Mouse (Mus musculus) ES-E14 (cell line): ENCODE data around the gene Pafah1b2. TPM values are rescaled to one million over a fixed set of nuclear protein-coding genes. Genes with fewer than 3 reads are reported as not detected.

Experiments
- DNase-seq: peaks from one replicate; pipeline ENCODE4 v3.0.0-alpha.2; 2013; ENCODE audit warnings: low read depth, low spot score
- H3K27ac ChIP-seq: 2 replicates; pipeline ENCODE4 v1.5.1; 2012; ENCODE audit warnings: low read depth, mild to moderate bottlenecking, low read length, moderate library complexity, mixed read lengths; ENCODE audit not compliant: poor library complexity, insufficient read depth, severe bottlenecking
- H3K36me3 ChIP-seq: 2 replicates; pipeline ENCODE4 v1.6.1; 2012; ENCODE audit warnings: mild to moderate bottlenecking, low read length, moderate library complexity, mixed read lengths; ENCODE audit not compliant: control insufficient read depth, poor library complexity, insufficient read depth, severe bottlenecking
- H3K4me1 ChIP-seq, 2 experiments: fragments of 150-350 bp in 1 of 2; sonication (generic) in 1 of 2; 2 replicates each; pipeline ENCODE4 v1.6.1; 2012; ENCODE audit warnings: low read length in 2 of 2, mild to moderate bottlenecking in 1 of 2, mixed read lengths in 1 of 2; ENCODE audit not compliant: control insufficient read depth in 2 of 2, insufficient read depth in 2 of 2, poor library complexity in 1 of 2
- H3K4me3 ChIP-seq, 2 experiments: fragments of 150-350 bp in 1 of 2; sonication (generic) in 1 of 2; 2 replicates each; pipeline ENCODE4 v1.5.1; 2012; ENCODE audit warnings: low read length in 2 of 2, low read depth in 1 of 2, mild to moderate bottlenecking in 1 of 2, mixed read lengths in 1 of 2; ENCODE audit not compliant: insufficient read depth in 1 of 2, poor library complexity in 1 of 2, severe bottlenecking in 1 of 2
- H3K9ac ChIP-seq: 2 replicates; pipeline ENCODE4 v1.6.1; 2012; ENCODE audit warnings: low read depth, mild to moderate bottlenecking, low read length, mixed read lengths; ENCODE audit not compliant: poor library complexity, insufficient read depth, severe bottlenecking
- H3K9me3 ChIP-seq: fragments of 150-350 bp; sonication (generic); 2 replicates; pipeline ENCODE4 v1.6.1; 2012; ENCODE audit warnings: low read depth, mild to moderate bottlenecking, low read length; ENCODE audit not compliant: control insufficient read depth, insufficient read depth
- CHD2 ChIP-seq: IDR thresholded peaks from 2 replicates; pipeline ENCODE4 v1.6.1; 2014; ENCODE audit warnings: mild to moderate bottlenecking, low read depth, low read length, inconsistent platforms
- HCFC1 ChIP-seq: IDR thresholded peaks from 2 replicates; pipeline ENCODE4 v1.6.1; 2012; ENCODE audit warnings: low read length, inconsistent platforms, borderline replicate concordance; ENCODE audit not compliant: insufficient read depth
- MAFK ChIP-seq: IDR thresholded peaks from 2 replicates; pipeline ENCODE4 v1.6.1; 2014; ENCODE audit warnings: mild to moderate bottlenecking, low read depth, low read length, inconsistent platforms; ENCODE audit not compliant: insufficient read depth
- ZC3H11A ChIP-seq: IDR thresholded peaks from 2 replicates; pipeline ENCODE4 v1.6.1; 2012; ENCODE audit warnings: low read depth, mild to moderate bottlenecking, inconsistent platforms, low read length, borderline replicate concordance
- ZNF384 ChIP-seq: IDR thresholded peaks from 2 replicates; pipeline ENCODE4 v1.6.1; 2012; ENCODE audit warnings: low read depth, low read length, inconsistent platforms
- in situ Hi-C, 2 experiments: fragments of 600-800 bp; cut with MboI; formaldehyde crosslinking; loops; one replicate each; pipeline ENCODE4 v1.15.1; 2025; ENCODE audit warnings: low sequenced_read_pairs in 2 of 2, inconsistent platforms in 1 of 2; ENCODE audit not compliant: unreplicated experiment in 2 of 2
- total RNA-seq: library from RNA; depleted of rRNA; stranded (reverse); fragments of 300-350 nt; gene quantifications from 2 replicates; pipeline ENCODE4 v1.2.3, GENCODE M21; 2012

Pafah1b2 gene
- total RNA-seq, 1 experiment: 64.9 TPM

GRCm38 (mm10) chr9:46019975-46020374 lies 7.5 kb upstream of the Pafah1b2 start:
- no peak overlapping the region for H3K27ac ChIP-seq
- TF ChIP-seq ZNF384 (no peak), MAFK (no peak)
- no peak overlapping the region for H3K4me3 ChIP-seq
- no peaks in the 10 kb centered on the region for H3K9me3 ChIP-seq
- DNase-seq: no peak
- in situ Hi-C loops: no loop called here
- no peak overlapping the region for H3K9ac ChIP-seq
- peaks cover 11 to 16% of the 10 kb centered on the region in 2 experiments; a peak in 3 of 4 replicates for H3K4me1 ChIP-seq
- no peaks in the 10 kb centered on the region; the same call in 1 of the 2 replicates for H3K36me3 ChIP-seq

GRCm38 (mm10) chr9:46018316-46018715 lies 5.8 kb upstream of the Pafah1b2 start:
- in situ Hi-C loops: no loop called here

GRCm38 (mm10) chr9:46016417-46016816 lies 3.9 kb upstream of the Pafah1b2 start:
- H3K36me3 ChIP-seq: no peaks in the 10 kb centered on the region; the same call in 1 of the 2 replicates
- no peak overlapping the region for H3K9ac ChIP-seq
- in situ Hi-C loops: no loop called here
- no peaks in the 10 kb centered on the region for H3K9me3 ChIP-seq
- no peak overlapping the region for H3K4me3 ChIP-seq
- no peak for DNase-seq
- H3K4me1 ChIP-seq: peaks cover 8 to 11% of the 10 kb centered on the region in 2 experiments; a peak in 3 of 4 replicates
- TF ChIP-seq ZC3H11A: no peak
- TF ChIP-seq HCFC1: no peak
- TF ChIP-seq ZNF384: no peak
- TF ChIP-seq CHD2: no peak
- no peak for TF ChIP-seq MAFK
- no peak overlapping the region for H3K27ac ChIP-seq

More at GRCm38 (mm10) chr9:46018316-46018715, 5.8 kb upstream of the Pafah1b2 start:
- Histone ChIP-seq H3K9me3 (no peaks in the 10 kb centered on the region), H3K27ac (no peak overlapping the region), H3K9ac (no peak overlapping the region), H3K36me3 (no peaks in the 10 kb centered on the region; the same call in 1 of the 2 replicates), H3K4me1 (peaks cover 11 to 16% of the 10 kb centered on the region in 2 experiments; a peak in 3 of 4 replicates), H3K4me3 (no peak overlapping the region)
- no peak for TF ChIP-seq ZNF384
- no peak for TF ChIP-seq CHD2
- DNase-seq: no peak

GRCm38 (mm10) chr9:46015831-46016230 lies 3.3 kb upstream of the Pafah1b2 start:
- Histone ChIP-seq H3K4me3 (no peak overlapping the region), H3K9ac (no peak overlapping the region), H3K9me3 (no peaks in the 10 kb centered on the region), H3K36me3 (no peaks in the 10 kb centered on the region; the same call in 1 of the 2 replicates), H3K4me1 (peaks cover 7 to 11% of the 10 kb centered on the region in 2 experiments; a peak in 2 of 4 replicates), H3K27ac (no peak overlapping the region)
- TF ChIP-seq ZNF384 (no peak), CHD2 (no peak), MAFK (no peak), HCFC1 (no peak), ZC3H11A (no peak)
- in situ Hi-C loops: no loop called here
- DNase-seq: no peak

- H3K4me3 ChIP-seq: no peak overlapping the region
- peaks cover 6 to 10% of the 10 kb centered on the region in 2 experiments; a peak in 2 of 4 replicates for H3K4me1 ChIP-seq
- in situ Hi-C loops: no loop called here
- H3K27ac ChIP-seq: no peak overlapping the region
- no peak overlapping the region for H3K9ac ChIP-seq
- H3K9me3 ChIP-seq: no peaks in the 10 kb centered on the region
- TF ChIP-seq MAFK: no peak
- DNase-seq: no peak
- H3K36me3 ChIP-seq: no peaks in the 10 kb centered on the region; the same call in 1 of the 2 replicates
Observed at GRCm38 (mm10) chr9:46015081-46015551, 2.6 kb upstream of the Pafah1b2 start.
